Mouse (Mus musculus): ENCODE results near the gene Nup205. TPM values are rescaled to one million over a fixed set of nuclear protein-coding genes. Genes with fewer than 3 reads are reported as not detected.

Gene Nup205
- polyA plus RNA-seq, 1 experiment from 2014 or later: 43.6 TPM

- POLR2A ChIA-PET: interaction anchor here (0.6 kb wide), 1 partner anchor 9 kb away, joined by 3 read pairs; no protein-coding TSS in a partner anchor
- TF ChIP-seq CTCF (IDR thresholded peaks at IDR 0.05): no peak
- ATAC-seq (no peak), DNase-seq (ENCODE audit: low read depth, low spot score) (no peak)
- in situ Hi-C loops (cut with MboI; ENCODE audit: low pct_unique_long_range_greater_than_20kb): no loop called here
- H3K27me3 ChIP-seq: no peaks in the 10 kb centered on the region
- CTCF ChIA-PET: interaction anchor here (0.8 to 1.6 kb wide), 3 partner anchors 8 to 12 kb away, joined by 3 to 6 read pairs (median 3); no protein-coding TSS in a partner anchor
These were observed 83.3 kb downstream of the Nup205 start for GRCm38 (mm10) chr6:35260531-35260930.

GRCm38 (mm10) chr6:35265580-35266278 is 88.5 kb downstream of the Nup205 start:
- ChIA-PET CTCF (no interaction called here), POLR2A (no interaction called here)
- no peak for DNase-seq (ENCODE audit: low read depth, low spot score)
- in situ Hi-C loops (cut with MboI; ENCODE audit: low pct_unique_long_range_greater_than_20kb): no loop called here
- TF ChIP-seq CTCF (IDR thresholded peaks at IDR 0.05): no peak
- no peaks in the 10 kb centered on the region for H3K27me3 ChIP-seq
- no peak for ATAC-seq

- no peak for ATAC-seq
- no peak for TF ChIP-seq CTCF (IDR thresholded peaks at IDR 0.05)
- no peaks in the 10 kb centered on the region for H3K27me3 ChIP-seq
- no peak for DNase-seq (ENCODE audit: low read depth, low spot score)
- in situ Hi-C loops (cut with MboI; ENCODE audit: low pct_unique_long_range_greater_than_20kb): no loop called here
- CTCF ChIA-PET: interaction anchor here (1.4 to 1.8 kb wide), 3 partner anchors 9 to 19 kb away, joined by 3 to 7 read pairs (median 5); no protein-coding TSS in a partner anchor
- POLR2A ChIA-PET: no interaction called here
These were observed 91.5 kb downstream of the Nup205 start for GRCm38 (mm10) chr6:35268711-35269110.

GRCm38 (mm10) chr6:35269643-35270042 is 92.4 kb downstream of the Nup205 start:
- CTCF ChIA-PET: interaction anchor here (1.4 kb wide), 1 partner anchor 10 kb away, joined by 3 read pairs; no protein-coding TSS in a partner anchor
- no peak for DNase-seq (ENCODE audit: low read depth, low spot score)
- no peak for TF ChIP-seq CTCF (IDR thresholded peaks at IDR 0.05)
- in situ Hi-C loops (cut with MboI; ENCODE audit: low pct_unique_long_range_greater_than_20kb): no loop called here
- POLR2A ChIA-PET: interaction anchor here (0.8 kb wide), 1 partner anchor 9 kb away, joined by 3 read pairs; no protein-coding TSS in a partner anchor
- no peaks in the 10 kb centered on the region for H3K27me3 ChIP-seq
- ATAC-seq: no peak

GRCm38 (mm10) chr6:35271094-35271855 is 94.1 kb downstream of the Nup205 start:
- no peak for ATAC-seq
- CTCF ChIA-PET: interaction anchor here (0.8 to 1.3 kb wide), 3 partner anchors 10 to 47 kb away, joined by 3 to 6 read pairs (median 3); no protein-coding TSS in a partner anchor
- POLR2A ChIA-PET: no interaction called here
- in situ Hi-C loops (cut with MboI; ENCODE audit: low pct_unique_long_range_greater_than_20kb): no loop called here
- no peak for TF ChIP-seq CTCF (IDR thresholded peaks at IDR 0.05)
- H3K27me3 ChIP-seq: no peaks in the 10 kb centered on the region
- no peak for DNase-seq (ENCODE audit: low read depth, low spot score)

- DNase-seq (ENCODE audit: low read depth, low spot score): no peak
- no peak for TF ChIP-seq CTCF (IDR thresholded peaks at IDR 0.05)
- CTCF ChIA-PET: interaction anchor here (0.8 to 1.3 kb wide), 3 partner anchors 11 to 295 kb away, joined by 3 to 6 read pairs (median 4); no protein-coding TSS in a partner anchor
- ATAC-seq: no peak
- in situ Hi-C loops (cut with MboI; ENCODE audit: low pct_unique_long_range_greater_than_20kb): no loop called here
- H3K27me3 ChIP-seq: no peaks in the 10 kb centered on the region
- POLR2A ChIA-PET: no interaction called here
These were observed 94.9 kb downstream of the Nup205 start for GRCm38 (mm10) chr6:35271868-35272765.

GRCm38 (mm10) chr6:35273391-35274082 is 96.3 kb downstream of the Nup205 start:
- ChIA-PET CTCF (interaction anchor here (1.1 kb wide), 1 partner anchor 9 kb away, joined by 4 read pairs; no protein-coding TSS in a partner anchor), POLR2A (no interaction called here)
- TF ChIP-seq CTCF (IDR thresholded peaks at IDR 0.05): no peak
- DNase-seq (ENCODE audit: low read depth, low spot score) (peak; percentile 84), ATAC-seq (peak; percentile 85)
- no peaks in the 10 kb centered on the region for H3K27me3 ChIP-seq
- in situ Hi-C loops (cut with MboI; ENCODE audit: low pct_unique_long_range_greater_than_20kb): no loop called here

- in situ Hi-C loops (cut with MboI; ENCODE audit: low pct_unique_long_range_greater_than_20kb): no loop called here
- TF ChIP-seq CTCF (IDR thresholded peaks at IDR 0.05): no peak
- H3K27me3 ChIP-seq: no peaks in the 10 kb centered on the region
- ATAC-seq (no peak), DNase-seq (ENCODE audit: low read depth, low spot score) (no peak)
- ChIA-PET CTCF (no interaction called here), POLR2A (no interaction called here)
These were observed 100.8 kb downstream of the Nup205 start for GRCm38 (mm10) chr6:35277903-35278587.

GRCm38 (mm10) chr6:35279306-35279705 is 102.1 kb downstream of the Nup205 start:
- no peaks in the 10 kb centered on the region for H3K27me3 ChIP-seq
- CTCF ChIA-PET: interaction anchor here (0.8 kb wide), 1 partner anchor 288 kb away, joined by 3 read pairs; no protein-coding TSS in a partner anchor
- POLR2A ChIA-PET: no interaction called here
- TF ChIP-seq CTCF (IDR thresholded peaks at IDR 0.05): no peak
- DNase-seq (ENCODE audit: low read depth, low spot score) (no peak), ATAC-seq (no peak)
- in situ Hi-C loops (cut with MboI; ENCODE audit: low pct_unique_long_range_greater_than_20kb): no loop called here
